Mouse (Mus musculus) midbrain, postnatal 0 days (tissue): ENCODE data around the gene Bik. TPM values are rescaled to one million over a fixed set of nuclear protein-coding genes. Genes with fewer than 3 reads are reported as not detected.

Experiments
- ATAC-seq: fragments of 200-750 bp; cut with Nextera tagmentation; 2 replicates; pipeline ENCODE4 v1.8.0; 2017; ENCODE audit warnings: moderate number of reproducible peaks, mild to moderate bottlenecking, moderate TSS enrichment, moderate library complexity; ENCODE audit not compliant: low FRiP score
- DNase-seq: peaks from one replicate; pipeline ENCODE4 v3.0.0-alpha.2; 2015; ENCODE audit warnings: low spot score
- H3K27ac ChIP-seq: fragments of 300-500 bp; sonication (generic); 2 replicates; pipeline ENCODE4 v1.5.1; 2014; ENCODE audit warnings: low read depth, mild to moderate bottlenecking, low read length, mixed read lengths
- H3K27me3 ChIP-seq: fragments of 300-500 bp; sonication (generic); 2 replicates; pipeline ENCODE4 v1.6.1; 2014; ENCODE audit warnings: low read length, control low read depth, mixed read lengths; ENCODE audit not compliant: insufficient read depth
- H3K36me3 ChIP-seq: fragments of 300-500 bp; sonication (generic); 2 replicates; pipeline ENCODE4 v1.6.1; 2014; ENCODE audit warnings: low read length, control low read depth, mixed read lengths; ENCODE audit not compliant: insufficient read depth
- H3K4me1 ChIP-seq: fragments of 300-500 bp; sonication (generic); 2 replicates; pipeline ENCODE4 v1.6.1; 2014; ENCODE audit warnings: mild to moderate bottlenecking, control low read depth, antibody characterized with exemption, low read length, mixed read lengths; ENCODE audit not compliant: insufficient read depth
- H3K4me2 ChIP-seq: fragments of 300-500 bp; sonication (generic); 2 replicates; pipeline ENCODE4 v1.6.1; 2014; ENCODE audit warnings: low read depth, mild to moderate bottlenecking, low read length, mixed read lengths; ENCODE audit not compliant: poor library complexity, severe bottlenecking
- H3K4me3 ChIP-seq: fragments of 300-500 bp; sonication (generic); 2 replicates; pipeline ENCODE4 v1.5.1; 2014; ENCODE audit warnings: low read depth, mild to moderate bottlenecking, low read length, moderate library complexity
- H3K9ac ChIP-seq: fragments of 300-500 bp; sonication (generic); replicated peaks from 2 replicates; pipeline ENCODE4 v1.6.1; 2014; ENCODE audit warnings: mild to moderate bottlenecking, low read length, moderate library complexity, mixed read lengths; ENCODE audit not compliant: poor library complexity, severe bottlenecking
- H3K9me3 ChIP-seq: fragments of 300-500 bp; sonication (generic); 2 replicates; pipeline ENCODE4 v1.6.1; 2016; ENCODE audit warnings: low read length, control low read depth
- CTCF ChIP-seq: IDR thresholded peaks from 2 replicates; pipeline ENCODE4 v1.5.1; 2016; ENCODE audit warnings: antibody characterized with exemption, mild to moderate bottlenecking
- WGBS: fragments of 180-500 bp; shearing (Covaris S2); extraction: QIAGEN DNeasy Blood & Tissue Kit; methylation state at CpG from one replicate; pipeline ENCODE4 v1.1.7; 2014; 5-methylcytosine and 5-hydroxymethylcytosine counted together
- polyA plus RNA-seq: library from polyadenylated mRNA; unstranded; fragments of >200 nt; fragmentation: Nextera tagmentation; extraction: Ambion mirVana; gene quantifications from 2 replicates; pipeline ENCODE4 v1.2.1, GENCODE M21; 2015
- total RNA-seq: library from RNA; depleted of rRNA; stranded (reverse); fragments of >200 nt; gene quantifications from 2 replicates; pipeline ENCODE4 v1.2.3, GENCODE M21; 2014

Bik gene
- total and polyA plus RNA-seq, 2 experiments from 2014 or later: 0.27 to 0.33 TPM

DNA sequence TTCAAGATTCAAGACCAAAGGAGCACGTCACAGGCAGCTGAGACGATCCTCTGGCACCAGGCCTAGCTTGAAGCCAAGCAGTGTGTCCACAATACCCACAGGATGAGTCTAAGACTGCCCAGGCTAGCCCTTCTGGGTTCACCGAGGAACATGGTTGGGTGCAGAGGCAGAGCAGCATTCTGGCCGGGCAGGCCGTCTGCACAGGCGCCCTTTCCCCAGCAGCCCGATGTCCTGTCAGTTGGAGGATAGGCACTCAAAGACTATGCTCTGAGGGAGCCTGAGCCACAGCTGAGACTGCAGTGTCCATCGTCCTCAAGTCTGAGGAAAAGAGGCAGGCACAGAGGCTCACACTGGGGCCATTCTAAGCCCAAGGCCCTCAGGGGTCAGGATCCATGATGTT is 20.5 kb downstream of the Bik start:
- WGBS: 92% methylated on average over 8 of the region's 8 CpGs
- ATAC-seq: no peak
- Histone ChIP-seq H3K36me3 (peaks cover 54% of the 10 kb centered on the region), H3K9me3 (no peaks in the 10 kb centered on the region), H3K9ac (no peak overlapping the region), H3K4me3 (no peak overlapping the region), H3K4me2 (no peak overlapping the region), H3K4me1 (no peaks in the 10 kb centered on the region), H3K27me3 (no peaks in the 10 kb centered on the region), H3K27ac (no peak overlapping the region)
- DNase-seq: no peak
- TF ChIP-seq CTCF: no peak

- ATAC-seq: no peak
- no peak for DNase-seq
- peaks cover 54% of the 10 kb centered on the region for H3K36me3 ChIP-seq
- no peaks in the 10 kb centered on the region for H3K4me1 ChIP-seq
- H3K9me3 ChIP-seq: no peaks in the 10 kb centered on the region
- TF ChIP-seq CTCF: no peak
- H3K27me3 ChIP-seq: no peaks in the 10 kb centered on the region
- no peak overlapping the region for H3K9ac ChIP-seq
- H3K27ac ChIP-seq: no peak overlapping the region
- 98% methylated on average over 2 of the region's 2 CpGs for WGBS
- H3K4me2 ChIP-seq: no peak overlapping the region
- no peak overlapping the region for H3K4me3 ChIP-seq
These were observed 23.5 kb downstream of the Bik start for GRCm38 (mm10) chr15:83550137-83550536.

- H3K27ac ChIP-seq: no peak overlapping the region
- DNase-seq (peak; percentile 24), ATAC-seq (no peak)
- no peak overlapping the region for H3K9ac ChIP-seq
- no peaks in the 10 kb centered on the region for H3K9me3 ChIP-seq
- no peaks in the 10 kb centered on the region for H3K27me3 ChIP-seq
- H3K36me3 ChIP-seq: peaks cover 25% of the 10 kb centered on the region
- H3K4me3 ChIP-seq: no peak overlapping the region
- no peaks in the 10 kb centered on the region for H3K4me1 ChIP-seq
- H3K4me2 ChIP-seq: no peak overlapping the region
- TF ChIP-seq CTCF: peak; percentile 54
These were observed 27.2 kb downstream of the Bik start for GRCm38 (mm10) chr15:83553831-83554230.

- peak; percentile 94 for DNase-seq
- no peak for TF ChIP-seq CTCF
- peak; percentile 86 for ATAC-seq
- Histone ChIP-seq H3K9me3 (no peaks in the 10 kb centered on the region), H3K9ac (peak overlapping the region; percentile 95), H3K4me1 (no peaks in the 10 kb centered on the region), H3K27ac (peak overlapping the region; percentile 95), H3K27me3 (no peaks in the 10 kb centered on the region), H3K4me2 (peak overlapping the region; percentile 91), H3K4me3 (peak overlapping the region; percentile 82), H3K36me3 (peaks cover 10% of the 10 kb centered on the region; the same call in 1 of the 2 replicates)
- under 1% methylated on average over 62 of the region's 74 CpGs for WGBS
These were observed 28.7 kb downstream of the Bik start for GRCm38 (mm10) chr15:83555161-83555974.

GRCm38 (mm10) chr15:83560941-83561477 is 34.3 kb downstream of the Bik start:
- Histone ChIP-seq H3K36me3 (no peaks in the 10 kb centered on the region), H3K4me1 (no peaks in the 10 kb centered on the region; the same call in 1 of the 2 replicates), H3K9ac (no peak overlapping the region), H3K4me3 (no peak overlapping the region), H3K9me3 (no peaks in the 10 kb centered on the region), H3K4me2 (no peak overlapping the region), H3K27me3 (peaks cover 13% of the 10 kb centered on the region), H3K27ac (no peak overlapping the region)
- no peak for DNase-seq
- whole genome bisulfite sequencing: 55% methylated on average over 5 of the region's 5 CpGs
- ATAC-seq: no peak
- TF ChIP-seq CTCF: no peak

- H3K9ac ChIP-seq: no peak overlapping the region
- no peak overlapping the region for H3K4me3 ChIP-seq
- WGBS: 32% methylated on average over 15 of the region's 15 CpGs
- H3K4me2 ChIP-seq: no peak overlapping the region
- DNase-seq (peak; percentile 75), ATAC-seq (no peak)
- H3K4me1 ChIP-seq: no peaks in the 10 kb centered on the region; the same call in 1 of the 2 replicates
- no peak overlapping the region for H3K27ac ChIP-seq
- H3K27me3 ChIP-seq: peaks cover 13% of the 10 kb centered on the region
- H3K36me3 ChIP-seq: no peaks in the 10 kb centered on the region
- TF ChIP-seq CTCF: no peak
- no peaks in the 10 kb centered on the region for H3K9me3 ChIP-seq
These were observed 36.1 kb downstream of the Bik start for GRCm38 (mm10) chr15:83562626-83563270.
